Mouse (Mus musculus) hindlimb bud, embryonic 11.5 days (tissue): Measurements from ENCODE around the gene Rbm33.

ENCODE experiments used
- DNase-seq: peaks from one replicate; pipeline ENCODE4 v3.0.0-alpha.2; 2012; ENCODE audit warnings: low read depth, low spot score; ENCODE audit errors: extremely low spot score

The Rbm33 gene

DNA sequence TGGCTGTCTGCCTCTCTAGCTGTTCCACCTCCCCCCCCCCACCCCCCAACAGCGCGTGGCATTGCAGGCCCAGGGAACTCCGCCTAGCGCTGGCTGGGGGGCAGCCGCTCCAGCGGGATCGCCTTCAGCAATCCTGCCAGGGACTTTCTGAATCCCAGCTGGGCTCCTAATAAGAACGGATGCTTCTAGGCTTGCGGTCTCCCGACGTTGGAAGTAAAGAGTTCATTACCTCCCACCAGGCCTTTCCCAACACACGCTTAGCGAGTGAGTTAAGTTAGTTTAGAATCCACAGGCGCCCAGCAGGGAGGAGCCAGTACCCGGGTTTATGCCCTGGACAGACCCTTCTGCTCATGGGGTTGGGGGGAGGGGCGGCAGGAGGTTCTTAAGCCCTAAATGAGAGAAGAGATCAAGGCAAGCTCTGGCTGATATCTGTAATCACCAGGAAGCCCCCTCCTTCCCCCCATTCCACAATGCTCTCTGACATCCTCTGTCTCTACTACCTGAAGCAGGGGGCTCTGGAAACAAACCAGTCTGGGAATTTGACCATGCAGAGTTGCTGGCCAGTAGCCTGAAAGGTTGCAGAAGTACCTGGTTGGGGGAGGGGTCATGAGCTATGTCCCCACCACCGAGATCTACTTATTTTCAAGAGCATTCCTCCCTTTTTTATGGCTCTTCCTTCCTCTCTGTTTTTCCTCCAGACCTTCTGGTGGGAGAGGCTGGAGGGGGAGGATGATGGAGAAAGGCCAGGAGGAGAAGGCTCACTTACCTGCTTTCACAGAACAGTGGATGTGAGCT lies 143.8 kb downstream of the Rbm33 start:
- no peak for DNase-seq

DNA sequence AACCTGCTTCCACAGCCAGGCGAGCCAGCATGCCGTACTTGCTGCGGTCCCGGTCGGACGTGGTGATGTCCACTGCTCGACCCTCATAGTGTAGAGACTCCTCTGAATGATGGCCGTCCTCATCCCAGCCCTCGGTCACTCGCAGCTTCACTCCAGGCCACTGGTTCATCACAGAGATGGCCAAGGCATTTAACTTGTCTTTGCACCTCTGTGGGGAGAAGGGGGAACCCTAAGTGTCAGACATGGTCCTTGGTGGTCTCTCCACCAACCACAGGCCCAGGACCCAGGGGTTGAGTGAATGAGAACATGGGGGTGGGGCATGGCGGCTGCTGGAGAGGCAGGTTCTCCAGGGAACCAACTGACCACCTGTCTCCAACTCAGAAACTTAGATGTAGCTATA lies 144.5 kb downstream of the Rbm33 start:
- no peak for DNase-seq

DNA sequence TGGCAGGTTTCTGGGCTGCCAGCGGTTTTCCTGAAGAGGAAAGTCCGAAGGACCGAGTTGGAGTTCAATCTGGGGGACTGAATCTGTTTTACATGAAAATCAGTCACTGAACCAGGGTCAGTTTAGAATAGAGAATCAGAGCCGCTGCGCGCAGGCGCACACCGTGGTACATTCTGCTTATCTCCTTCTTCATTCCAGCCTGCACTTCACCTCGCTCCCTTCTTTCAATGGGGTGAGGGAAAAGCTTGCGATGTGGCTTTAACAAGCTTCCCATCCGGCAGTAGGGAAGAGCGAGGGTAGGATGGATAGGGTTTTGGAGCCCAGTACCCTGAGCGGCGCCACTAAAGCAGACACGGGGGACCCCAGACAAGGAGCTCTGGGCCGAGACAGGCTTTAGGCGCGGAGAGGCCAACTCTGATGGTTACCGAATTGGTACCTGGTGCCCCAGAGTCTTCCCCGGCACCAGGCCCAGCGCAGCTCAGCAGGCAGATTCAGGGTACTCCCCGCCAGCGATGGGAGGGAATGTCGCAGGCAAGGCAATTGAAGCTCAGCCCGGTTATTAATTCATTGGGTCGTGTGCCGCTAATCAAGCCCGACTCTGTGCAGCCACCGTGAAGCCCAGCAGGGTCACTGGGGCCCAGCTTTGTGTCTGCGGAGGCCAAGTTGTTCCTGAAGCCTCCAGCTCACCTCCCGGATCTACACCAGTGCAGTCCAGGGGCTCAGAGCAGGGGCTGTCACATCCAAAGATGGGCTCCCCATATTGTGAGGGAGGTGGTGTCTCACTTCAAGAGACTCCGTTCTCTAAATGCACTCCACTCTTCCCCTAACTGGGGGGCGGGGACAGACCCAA lies 146.0 kb downstream of the Rbm33 start:
- DNase-seq = no peak

DNA sequence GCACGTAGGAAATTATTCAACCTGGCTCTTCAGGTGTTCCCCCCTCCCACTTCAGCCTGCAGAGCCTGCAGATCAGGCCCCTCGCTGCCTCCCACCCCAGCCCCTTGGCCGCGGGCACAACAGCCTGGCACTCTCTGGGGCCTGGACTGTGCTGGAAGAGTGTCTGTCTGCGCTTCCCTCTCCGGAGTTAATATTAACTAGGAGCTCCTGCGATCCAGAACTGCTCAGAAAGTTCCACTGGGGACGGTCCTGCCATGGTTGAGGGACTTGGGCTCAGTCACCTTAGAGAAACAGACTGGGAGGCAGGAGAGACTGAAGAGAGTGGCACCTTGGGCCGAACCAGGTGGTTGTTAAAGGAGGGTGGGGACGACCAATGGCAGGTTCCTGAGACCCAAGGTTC lies 146.7 kb downstream of the Rbm33 start:
- no peak for DNase-seq

DNA sequence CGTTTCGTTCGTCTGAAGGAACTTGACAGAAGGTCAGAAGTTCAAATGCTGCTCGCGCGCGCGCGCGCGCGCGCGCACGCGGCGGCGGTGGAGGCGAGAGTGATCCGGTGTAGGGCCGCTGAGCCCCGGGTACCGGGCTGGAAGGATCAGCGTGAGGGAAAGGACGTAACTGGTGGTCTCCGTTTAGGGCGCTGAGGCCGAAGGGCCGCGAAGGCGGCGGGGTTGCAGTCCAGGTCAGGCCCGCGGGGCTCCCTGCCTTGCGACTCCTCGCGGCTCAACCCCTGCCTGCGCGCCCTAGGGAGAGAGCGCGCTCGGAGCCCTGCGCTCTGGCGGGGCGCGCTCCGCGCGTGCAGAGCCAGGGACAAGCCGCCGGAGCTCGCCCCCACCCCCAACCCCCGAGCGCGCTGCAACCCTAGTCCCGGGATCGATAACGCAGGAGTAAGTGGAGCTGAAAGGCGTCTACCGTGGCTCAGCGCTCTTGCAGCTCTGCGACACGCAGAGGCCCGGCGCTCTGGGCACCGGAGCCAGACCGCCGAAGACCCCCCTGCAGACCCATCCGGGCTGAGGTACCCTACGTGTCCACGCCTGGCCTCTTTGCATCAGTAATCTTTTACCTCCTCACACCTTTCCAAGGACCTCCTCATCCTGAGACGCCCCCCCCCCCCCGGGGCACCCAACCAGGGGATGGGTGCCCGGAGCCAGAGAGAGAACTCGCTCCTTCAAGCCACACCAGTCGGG lies 147.6 kb downstream of the Rbm33 start:
- DNase-seq = no peak

DNA sequence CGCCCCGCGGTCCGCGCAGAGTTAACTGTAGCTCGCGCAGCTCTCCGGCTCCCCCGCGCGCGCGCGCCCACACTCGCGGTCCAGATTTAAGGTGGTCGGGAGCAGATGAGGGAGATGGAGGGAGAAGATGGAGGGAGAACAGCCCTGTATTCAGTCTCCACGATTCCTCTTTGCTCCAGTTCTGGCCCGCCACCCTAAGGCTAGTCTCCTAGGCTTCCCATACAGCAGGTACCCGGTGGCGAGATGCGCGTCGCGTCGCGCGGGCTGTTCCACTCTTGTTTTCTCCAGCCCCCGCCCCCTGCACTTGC lies 148.1 kb downstream of the Rbm33 start:
- DNase-seq = no peak

DNA sequence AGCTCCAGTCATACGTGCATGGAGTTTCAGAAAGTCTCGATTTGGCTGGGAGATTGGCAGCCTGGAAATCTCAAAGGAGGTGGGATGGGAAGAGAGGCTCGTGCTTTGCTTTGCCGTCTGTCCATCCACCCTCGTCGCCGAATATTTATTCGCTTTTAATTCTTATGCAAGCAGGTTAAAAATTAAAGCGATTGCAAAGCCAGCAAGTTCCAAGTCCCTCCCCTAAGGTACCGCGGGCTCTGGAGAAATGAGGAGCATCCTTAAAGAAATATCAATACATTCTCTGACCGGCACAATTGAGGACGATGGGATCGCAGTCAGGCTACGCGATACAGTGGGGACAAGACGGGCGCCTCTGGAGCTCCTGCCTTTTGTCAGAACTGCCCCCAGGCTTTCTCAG lies 148.6 kb downstream of the Rbm33 start:
- DNase-seq = no peak

DNA sequence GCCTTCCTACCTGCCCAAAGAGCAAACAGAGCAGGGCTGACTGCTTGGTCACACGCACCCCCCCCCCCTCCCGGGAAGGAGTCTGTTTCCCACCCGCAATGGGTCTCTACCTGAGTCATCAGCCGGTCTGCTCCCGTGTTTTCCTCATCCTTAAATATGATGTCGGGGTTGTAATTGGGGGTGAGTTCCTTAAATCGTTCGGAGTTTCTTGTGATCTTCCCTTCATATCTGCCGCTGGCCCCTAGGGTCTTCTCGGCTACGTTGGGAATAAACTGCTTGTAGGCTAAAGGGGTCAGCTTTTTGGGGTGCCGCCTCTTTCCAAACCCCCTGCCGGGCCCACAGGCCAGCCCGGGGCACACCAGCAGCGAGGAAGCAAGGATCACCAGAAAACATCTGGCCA lies 149.4 kb downstream of the Rbm33 start:
- no peak for DNase-seq

DNA sequence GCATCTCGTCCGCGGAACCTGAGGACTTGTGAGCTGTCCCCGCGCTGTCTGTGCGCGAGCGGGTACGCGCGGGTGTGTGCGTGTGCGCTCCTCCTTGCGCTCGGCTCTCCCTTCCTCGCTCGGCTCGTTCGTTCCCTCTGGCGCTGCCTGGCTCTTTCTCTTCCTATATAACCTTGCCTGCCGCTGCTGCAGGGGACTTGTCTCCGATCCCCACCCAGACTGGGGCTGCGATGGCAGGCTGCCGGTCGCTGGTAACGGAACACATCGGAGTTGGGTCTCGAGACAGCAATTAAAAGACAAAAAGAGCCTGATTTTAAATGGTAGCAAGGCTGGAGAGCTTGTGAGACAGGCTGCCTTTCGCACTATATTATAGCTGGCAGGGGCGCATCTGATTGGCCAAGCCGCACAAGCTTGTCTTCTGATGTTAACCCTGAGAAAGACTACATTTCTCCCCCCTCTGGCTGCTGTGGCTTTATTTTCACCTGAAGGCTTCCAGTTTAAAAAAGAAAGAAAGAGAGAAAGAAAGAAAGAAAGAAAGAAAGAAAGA lies 149.9 kb downstream of the Rbm33 start, which contains the start of gene Shh:
Shh (minus strand) TSS at position 497 of the 547 bp plus-strand sequence.
- DNase-seq = no peak
